Mouse (Mus musculus): Measurements from ENCODE around the gene Mon1a. TPM values are rescaled to one million over a fixed set of nuclear protein-coding genes. Genes with fewer than 3 reads are reported as not detected.
A peak's percentile ranks its signal among the peaks of the same experiment; 100 is the strongest.

Gene Mon1a
- total RNA-seq, 1 experiment from 2014 or later, result 16.3 TPM

DNA sequence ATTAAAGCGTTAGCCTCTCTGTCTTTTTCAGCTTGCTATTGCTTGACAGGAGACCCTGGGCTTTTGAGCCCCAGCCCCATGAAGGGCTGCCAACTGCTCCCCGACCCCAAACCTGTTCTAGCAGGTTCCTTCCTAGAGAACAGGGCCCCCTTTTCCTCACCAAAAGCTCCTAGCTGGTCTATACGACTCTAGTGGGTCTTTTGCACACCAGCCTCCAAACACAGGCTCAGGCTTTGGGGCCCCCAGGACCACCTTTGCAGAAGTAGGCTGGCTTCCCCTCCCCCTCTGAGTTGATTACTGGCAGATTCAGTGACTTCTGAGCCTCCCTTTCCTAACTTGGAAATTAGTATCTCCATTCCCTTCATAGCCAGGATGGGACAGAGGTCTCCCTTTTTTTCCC is 48.9 kb downstream of the Mon1a start:
- no peak for ATAC-seq (replicated peaks; ENCODE audit: low read depth, poor library complexity, severe bottlenecking)

DNA sequence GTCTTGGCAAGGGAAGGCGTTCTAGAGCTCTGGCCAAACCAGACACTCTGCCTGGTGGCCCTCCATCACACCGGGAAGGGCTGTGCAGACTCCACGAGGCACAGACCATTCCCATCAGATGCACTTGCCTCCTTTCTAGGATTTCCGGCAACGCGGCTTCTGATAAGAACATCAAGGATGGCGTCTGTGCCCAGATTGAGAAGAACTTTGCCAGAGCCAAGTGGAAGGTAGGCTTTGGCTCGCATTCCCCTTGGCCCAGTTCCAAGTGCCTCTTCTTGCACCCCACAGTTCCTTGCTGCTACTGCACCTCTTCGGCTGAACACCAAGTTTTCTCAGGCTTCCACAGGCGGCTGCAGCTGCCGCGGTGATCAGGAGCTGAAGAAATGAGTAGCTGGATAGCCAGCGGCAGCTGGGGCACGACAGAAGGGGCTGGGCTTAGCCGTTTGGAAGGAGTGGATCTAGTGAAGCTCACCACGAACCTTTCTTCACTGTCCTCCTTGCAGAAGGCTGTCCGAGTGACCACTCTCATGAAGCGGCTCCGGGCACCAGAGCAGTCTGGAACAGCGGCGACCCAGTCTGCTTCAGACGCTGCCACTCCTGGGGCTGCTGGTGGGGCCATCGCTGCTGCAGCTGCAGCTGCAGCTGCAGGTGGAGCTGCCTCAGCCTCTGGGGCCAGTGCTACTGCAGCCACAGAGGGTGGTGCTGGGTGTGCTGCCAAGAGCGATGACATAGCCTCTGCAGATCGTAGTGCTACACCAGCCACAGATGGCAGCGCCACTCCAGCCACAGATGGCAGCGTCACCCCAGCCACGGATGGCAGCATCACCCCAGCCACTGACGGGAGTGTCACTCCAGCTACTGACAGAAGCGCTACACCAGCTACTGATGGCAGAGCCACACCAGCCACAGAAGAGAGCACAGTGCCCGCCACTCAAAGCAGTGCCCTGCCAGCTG is 59.6 kb downstream of the Mon1a start:
- 0 out of 2 replicates have a peak, but pooled peaks have one; percentile 14 for ATAC-seq (replicated peaks; ENCODE audit: low read depth, poor library complexity, severe bottlenecking)

DNA sequence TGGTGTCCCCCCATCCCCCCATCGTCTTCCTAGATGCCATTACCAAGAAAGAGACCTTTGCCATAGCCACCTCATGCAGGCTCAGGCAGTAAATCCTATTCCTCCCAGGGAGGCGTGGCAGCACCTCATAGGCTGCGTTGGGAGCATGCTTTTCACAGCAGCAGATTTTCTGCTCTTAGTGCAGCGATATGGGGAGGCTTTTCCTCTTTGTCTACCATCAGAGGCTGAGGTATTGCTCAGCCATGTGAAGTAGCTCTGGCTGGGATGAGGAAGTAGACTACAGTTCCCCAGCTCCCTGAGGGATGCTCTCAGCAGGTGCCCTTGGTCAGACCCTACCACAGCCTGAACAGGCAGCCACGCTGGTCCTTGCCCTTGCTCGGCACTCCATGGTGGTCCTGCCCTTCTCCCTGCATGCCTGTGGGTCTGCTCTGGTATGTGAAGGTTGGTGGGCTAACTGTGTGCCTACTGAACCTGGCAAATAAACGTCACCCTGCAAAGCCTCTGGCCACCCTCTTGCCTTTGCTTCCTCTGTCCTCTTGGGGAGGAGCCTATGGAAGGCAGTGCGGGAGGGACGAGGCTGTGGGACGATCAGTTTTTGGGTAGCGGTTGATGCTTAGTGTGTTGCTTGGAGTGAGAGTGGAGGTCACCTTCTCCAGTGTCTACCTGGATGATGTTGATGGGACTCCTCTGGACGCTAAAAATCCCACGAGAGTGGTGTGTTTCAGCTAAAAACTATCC is 61.4 kb downstream of the Mon1a start:
- ATAC-seq (replicated peaks; ENCODE audit: low read depth, poor library complexity, severe bottlenecking), result no peak

DNA sequence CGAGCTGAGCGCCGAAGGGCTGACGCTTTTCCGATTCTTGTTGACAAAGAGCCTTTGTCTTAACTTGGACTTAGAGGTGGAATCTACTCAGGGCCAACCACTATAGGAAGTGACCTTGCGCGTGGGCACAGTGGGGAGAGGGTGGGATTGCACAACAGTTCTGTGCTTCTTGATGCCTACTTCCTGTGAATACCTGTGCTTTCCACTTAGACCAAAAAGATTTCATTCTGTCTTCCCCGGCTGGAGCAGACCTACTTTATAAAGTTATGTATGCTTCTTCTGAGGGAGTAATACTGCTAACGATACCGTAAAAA is 61.9 kb downstream of the Mon1a start, which contains the start of gene Traip:
Traip (plus strand) TSS at position 215 of the 314 bp plus-strand sequence.
- no peak for ATAC-seq (replicated peaks; ENCODE audit: low read depth, poor library complexity, severe bottlenecking)

DNA sequence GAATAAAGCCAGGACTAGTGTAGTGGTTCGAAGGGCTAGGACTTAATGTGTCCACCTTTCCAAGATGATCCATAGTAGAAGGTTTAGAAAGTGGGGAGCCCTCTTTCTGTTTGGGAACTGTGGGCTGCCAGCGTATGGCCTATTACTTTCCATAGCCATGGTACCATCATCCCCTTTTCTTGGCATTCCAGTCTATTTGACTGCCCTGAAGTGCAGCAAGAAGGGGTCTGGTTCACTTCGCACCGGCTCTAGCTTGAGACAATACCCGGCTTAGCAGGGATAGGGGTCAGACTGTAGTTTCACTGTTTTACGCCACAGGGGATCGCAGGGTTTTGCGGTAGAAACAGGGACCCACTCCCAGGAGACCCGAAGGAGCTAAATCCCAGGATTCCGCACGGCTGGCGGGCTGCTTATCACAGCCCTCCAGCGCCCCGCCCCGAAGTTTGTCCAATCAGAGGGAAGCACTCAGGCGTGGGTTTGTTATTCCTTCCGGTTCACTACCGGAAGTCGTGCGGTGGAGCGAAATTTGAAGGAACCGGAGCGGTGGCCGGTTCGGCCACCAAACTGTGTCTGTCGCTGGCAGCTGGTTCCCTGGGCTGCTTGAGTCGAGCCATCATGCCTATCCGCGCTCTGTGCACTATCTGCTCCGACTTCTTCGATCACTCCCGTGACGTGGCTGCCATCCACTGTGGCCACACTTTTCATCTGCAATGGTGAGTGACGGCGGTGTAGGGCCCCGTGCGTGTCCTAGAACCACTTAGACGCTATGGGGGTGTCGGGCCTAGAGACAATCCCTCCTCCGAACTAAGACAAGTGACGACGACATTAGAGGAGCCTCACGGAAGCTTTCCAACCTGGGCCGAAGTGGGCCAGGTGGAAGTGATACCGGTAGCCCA is 62.8 kb downstream of the Mon1a start:
- peak; percentile 90 for ATAC-seq (replicated peaks; ENCODE audit: low read depth, poor library complexity, severe bottlenecking)

Other genes starting within 250 kb of the Mon1a start
- not detected in 2 replicates for gene Slc38a3, start 218.6 kb upstream of the Mon1a start, total RNA-seq (2017)
- gene Gnat1, start 208.4 kb upstream of the Mon1a start, total RNA-seq (2017), result not detected in 2 replicates
- 0.23 TPM in 1 of 2 replicates, not detected in the other for gene Sema3f, start 177.7 kb upstream of the Mon1a start, total RNA-seq (2017)
- gene Rbm5, start 117.2 kb upstream of the Mon1a start, total RNA-seq (2017), result 188 and 222 TPM in 2 replicates
- gene Rbm6, start 14.9 kb upstream of the Mon1a start, total RNA-seq (2017), result 173 and 180 TPM in 2 replicates
- gene Mst1r, start 18.7 kb downstream of the Mon1a start, total RNA-seq (2017), result 0.41 TPM in 1 of 2 replicates, not detected in the other
- not detected in 2 replicates for gene Actl11, start 40.3 kb downstream of the Mon1a start, total RNA-seq (2017)
- 0.32 TPM in 1 of 2 replicates, not detected in the other for gene Camkv, start 47.5 kb downstream of the Mon1a start, total RNA-seq (2017)
- gene Traip, start 62.0 kb downstream of the Mon1a start, total RNA-seq (2017), result 12.8 and 23.2 TPM in 2 replicates
- 42.5 and 52.7 TPM in 2 replicates for gene Uba7, start 87.4 kb downstream of the Mon1a start, total RNA-seq (2017)
- not detected in 2 replicates for gene Gm20661, start 94.9 kb downstream of the Mon1a start, total RNA-seq (2017)
- gene Inka1, start 97.7 kb downstream of the Mon1a start, total RNA-seq (2017), result 38.5 and 45.8 TPM in 2 replicates
- gene Cdhr4, start 104.3 kb downstream of the Mon1a start, total RNA-seq (2017), result 0.18 TPM in 1 of 2 replicates, not detected in the other
- gene Gm20662, start 108.2 kb downstream of the Mon1a start, total RNA-seq (2017), result not detected in 2 replicates
- gene Ip6k1, start 114.3 kb downstream of the Mon1a start, total RNA-seq (2017), result 29.5 and 169 TPM in 2 replicates
- 10.7 and 13.0 TPM in 2 replicates for gene Gmppb, start 161.1 kb downstream of the Mon1a start, total RNA-seq (2017)
- gene Amigo3, start 165.0 kb downstream of the Mon1a start, total RNA-seq (2017), result 0.49 and 3.3 TPM in 2 replicates
- gene Mst1, start 192.3 kb downstream of the Mon1a start, total RNA-seq (2017), result not detected in 2 replicates
- 25.7 and 26.2 TPM in 2 replicates for gene Rnf123, start 195.2 kb downstream of the Mon1a start, total RNA-seq (2017)
- gene Apeh, start 206.5 kb downstream of the Mon1a start, total RNA-seq (2017), result 60.8 and 79.3 TPM in 2 replicates

Measured in common myeloid progenitor, adult 5-6 weeks (primary cell).